11 mouse cellular contexts compared by ENCODE assay signal in the genomic region with DNA sequence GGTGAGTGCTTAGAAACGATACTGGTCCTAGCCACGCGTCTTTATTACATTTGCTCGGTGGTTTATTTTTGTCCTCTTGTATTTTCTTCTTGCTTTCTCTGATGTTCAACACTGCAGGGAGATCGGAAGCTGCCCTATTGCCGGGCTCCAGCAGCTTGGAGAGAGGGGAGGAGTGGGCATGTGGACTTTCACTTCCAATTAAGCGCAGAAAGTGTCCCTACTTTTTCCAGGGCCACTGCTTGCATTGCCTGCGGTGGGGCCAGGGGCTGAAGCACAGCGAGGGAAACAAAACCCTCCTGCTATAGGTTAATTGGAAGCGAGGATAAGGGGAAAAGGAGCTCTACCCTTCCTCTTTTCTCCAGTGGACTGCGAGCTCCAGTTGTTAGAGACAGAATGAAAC.
A peak's percentile ranks its signal among the peaks of the same experiment; 100 is the strongest.
DNase-seq lines count a peak whose midpoint lies in the region; ATAC-seq and TF ChIP-seq lines count a peak whose summit lies in the region.
"Had no signal": no experiment of that assay in that cellular context is flagged by ENCODE, and none has a peak within 500 bp of the region (broad histone marks: within the 10 kb centered on the region; RNA-seq: fewer than 3 reads in every experiment).

No protein-coding gene starts in this region.

- WGBS in kidney, postnatal 0 days = 69% methylated on average over 11 of the region's 11 CpGs
- WGBS in kidney, adult 2 months = 64% methylated on average over 11 of the region's 11 CpGs
- 26% methylated on average over 11 of the region's 11 CpGs for WGBS in limb, embryonic 13.5 days

- ATAC-seq in kidney, postnatal 0 days (replicated peaks; ENCODE audit: low FRiP score, low read depth) = no peak
- ATAC-seq in limb, embryonic 13.5 days (ENCODE audit: low FRiP score, low read depth) = 0 out of 2 replicates have a peak, but pooled peaks have one; percentile 25

- no peak overlapping the region for H3K9ac ChIP-seq in kidney, postnatal 0 days (ENCODE audit: low read depth, low read length)
- H3K9ac ChIP-seq in limb, embryonic 13.5 days = peak overlapping the region; percentile 40; the same call in 1 of the 2 replicates

- no peak for TF ChIP-seq POLR2A in kidney, adult 2 months (IDR thresholded peaks at IDR 0.05; ENCODE audit: low read depth, low read length)
- TF ChIP-seq POLR2A in cortical plate, adult 2 months (IDR thresholded peaks at IDR 0.05; ENCODE audit: extremely low read depth, insufficient read depth, low read length) = no peak
- no peak for TF ChIP-seq POLR2A in embryonic fibroblast, embryonic 13.5 days (IDR thresholded peaks at IDR 0.05; ENCODE audit: low read depth, low read length)

- DNase-seq in kidney, postnatal 0 days (ENCODE audit: low spot score) = no peak
- DNase-seq in kidney, adult 2 months = no peak
- no peak for DNase-seq in cerebellum, adult 9-11 months
- no peak for DNase-seq in right cerebral cortex, postnatal 14 days
- DNase-seq: cerebellum, postnatal 25 days; gastrocnemius, postnatal 14 days; kidney, adult 9 months; lung, postnatal 10 days had no signal

- no peaks in the 10 kb centered on the region for H3K4me1 ChIP-seq in kidney, postnatal 0 days (replicated peaks; ENCODE audit: insufficient read depth, low read length)
- no peaks in the 10 kb centered on the region for H3K4me1 ChIP-seq in kidney, adult 2 months (ENCODE audit: control insufficient read depth, insufficient read depth, low read length)
- peaks cover 3% of the 10 kb centered on the region; the same call in 1 of the 2 replicates for H3K4me1 ChIP-seq in cortical plate, adult 2 months (ENCODE audit: control insufficient read depth, insufficient read depth, low read length)
- H3K4me1 ChIP-seq in embryonic fibroblast, embryonic 13.5 days (ENCODE audit: control insufficient read depth, insufficient read depth, low read length) = no peaks in the 10 kb centered on the region
- peaks cover 16% of the 10 kb centered on the region for H3K4me1 ChIP-seq in limb, embryonic 13.5 days

- no peaks in the 10 kb centered on the region for H3K36me3 ChIP-seq in kidney, postnatal 0 days (ENCODE audit: insufficient read depth, low read length)
- no peaks in the 10 kb centered on the region for H3K36me3 ChIP-seq in kidney, adult 2 months (ENCODE audit: control insufficient read depth, insufficient read depth, low read length)
- no peaks in the 10 kb centered on the region for H3K36me3 ChIP-seq in limb, embryonic 13.5 days

- TF ChIP-seq CTCF in kidney, postnatal 0 days (IDR thresholded peaks at IDR 0.05; ENCODE audit: low read depth) = no peak
- no peak for TF ChIP-seq CTCF in kidney, adult 2 months (conservative IDR thresholded peaks at IDR 0.05; ENCODE audit: insufficient read depth, insufficient read length, low read depth, low read length)
- TF ChIP-seq CTCF in cortical plate, adult 2 months (IDR thresholded peaks at IDR 0.05; ENCODE audit: extremely low read depth, insufficient read depth, low read length) = no peak
- TF ChIP-seq CTCF in embryonic fibroblast, embryonic 13.5 days (IDR thresholded peaks at IDR 0.05; ENCODE audit: borderline replicate concordance, insufficient read depth, low read length) = no peak

- H3K9me3 ChIP-seq in kidney, postnatal 0 days (replicated peaks; ENCODE audit: low read length) = no peaks in the 10 kb centered on the region
- H3K9me3 ChIP-seq in limb, embryonic 13.5 days = no peaks in the 10 kb centered on the region

- no peak overlapping the region for H3K4me3 ChIP-seq in kidney, postnatal 0 days (replicated peaks; ENCODE audit: low read depth, low read length)
- H3K4me3 ChIP-seq in kidney, adult 2 months (ENCODE audit: insufficient read depth, low read depth, low read length) = no peak overlapping the region
- H3K4me3 ChIP-seq in cortical plate, adult 2 months (ENCODE audit: insufficient read depth, low read length) = peak overlapping the region; percentile 56
- H3K4me3 ChIP-seq in embryonic fibroblast, embryonic 13.5 days (ENCODE audit: insufficient read depth, low read length) = peak overlapping the region; percentile 17
- H3K4me3 ChIP-seq in limb, embryonic 13.5 days = peak overlapping the region; percentile 34

- H3K4me2 ChIP-seq in kidney, postnatal 0 days (ENCODE audit: low read length) = peak overlapping the region; percentile 34
- H3K4me2 ChIP-seq in limb, embryonic 13.5 days (replicated peaks) = peak overlapping the region; percentile 61

- no peak overlapping the region for H3K27ac ChIP-seq in kidney, postnatal 0 days
- H3K27ac ChIP-seq in kidney, adult 2 months (ENCODE audit: insufficient read depth, low read depth, low read length) = no peak overlapping the region
- peak overlapping the region; percentile 71 for H3K27ac ChIP-seq in cortical plate, adult 2 months (ENCODE audit: insufficient read depth, low read length)
- no peak overlapping the region; the same call in 1 of the 2 replicates for H3K27ac ChIP-seq in embryonic fibroblast, embryonic 13.5 days (ENCODE audit: insufficient read depth, low read length)
- no peak overlapping the region for H3K27ac ChIP-seq in limb, embryonic 13.5 days

- H3K27me3 ChIP-seq in kidney, postnatal 0 days (ENCODE audit: insufficient read depth, low read length) = no peaks in the 10 kb centered on the region
- H3K27me3 ChIP-seq in kidney, adult 2 months (replicated peaks; ENCODE audit: control insufficient read depth, insufficient read depth, low read length) = no peaks in the 10 kb centered on the region
- no peaks in the 10 kb centered on the region for H3K27me3 ChIP-seq in limb, embryonic 13.5 days

Comparison
In these comparisons a context has a peak if more than half of its experiments do, and no peak if none do; other contexts are left out.
1. H3K4me3 ChIP-seq: peak in cortical plate, adult 2 months (single experiment), embryonic fibroblast, embryonic 13.5 days (single experiment) and limb, embryonic 13.5 days (single experiment); none in kidney, postnatal 0 days (single experiment) and kidney, adult 2 months (single experiment).